ENCODE assay signal across 19 mouse cellular contexts in the genomic region with DNA sequence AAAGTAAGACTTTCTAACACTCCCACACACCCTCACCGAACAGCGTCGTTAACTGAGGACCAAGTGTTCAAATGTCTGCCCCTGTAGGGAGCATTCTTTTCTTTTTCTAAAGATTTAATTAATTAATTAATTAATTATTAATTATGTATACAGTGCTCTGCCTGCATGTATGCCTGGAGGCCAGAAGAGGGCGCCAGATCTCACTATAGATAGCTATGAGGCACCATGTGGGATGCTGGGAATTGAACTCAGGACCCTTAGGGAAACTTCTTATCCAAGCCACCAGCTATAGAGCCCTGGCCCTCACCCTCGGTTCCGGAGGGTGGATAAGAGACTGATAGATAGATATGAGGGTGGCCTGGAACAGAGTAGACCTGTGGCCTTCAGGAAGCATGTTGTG. TPM values are rescaled to one million over a fixed set of nuclear protein-coding genes. Genes with fewer than 3 reads are reported as not detected.
A peak's percentile ranks its signal among the peaks of the same experiment; 100 is the strongest.
DNase-seq lines count a peak whose midpoint lies in the region; ATAC-seq and TF ChIP-seq lines count a peak whose summit lies in the region.
"Had no signal": no experiment of that assay in that cellular context is flagged by ENCODE, and none has a peak within 500 bp of the region (broad histone marks: within the 10 kb centered on the region; RNA-seq: fewer than 3 reads in every experiment).

No protein-coding gene starts in this region.

- no peak for DNase-seq in left cerebral cortex, adult 2 months (ENCODE audit: extremely low spot score in 1 of 2, low spot score in 2 of 2)
- DNase-seq in left cerebral cortex, postnatal 25 days (ENCODE audit: low spot score in 2 of 2), result no peak
- DNase-seq in midbrain, postnatal 0 days (ENCODE audit: low spot score), result no peak
- DNase-seq in midbrain, embryonic 11.5 days (ENCODE audit: low spot score, missing footprints), result no peak
- no peak for DNase-seq in adrenal gland, postnatal 36 days
- no peak for DNase-seq in left cerebral cortex, postnatal 4 days
- DNase-seq: adrenal gland, postnatal 25 days; cerebellum, adult 8-10 months; heart, adult 11 months; thymus, adult 2 months had no signal

- intact Hi-C loops in left cerebral cortex, adult 2 months (cut with DNase I), result no loop called here
- intact Hi-C loops in left cerebral cortex, postnatal 25 days (cut with DNase I), result no loop called here
- intact Hi-C loops in left cerebral cortex, postnatal 4 days (cut with DNase I), result no loop called here

- no peak overlapping the region for H3K9ac ChIP-seq in midbrain, postnatal 0 days (replicated peaks; ENCODE audit: low read length, poor library complexity, severe bottlenecking)
- H3K9ac ChIP-seq in midbrain, embryonic 11.5 days (ENCODE audit: low read length), result no peak overlapping the region
- H3K9ac ChIP-seq: heart, embryonic 13.5 days; hindbrain, embryonic 14.5 days; liver, embryonic 15.5 days; midbrain, embryonic 12.5 days; neural tube, embryonic 13.5 days had no signal

- no peaks in the 10 kb centered on the region for H3K4me1 ChIP-seq in midbrain, postnatal 0 days (ENCODE audit: insufficient read depth, low read length)
- no peaks in the 10 kb centered on the region for H3K4me1 ChIP-seq in midbrain, embryonic 11.5 days (ENCODE audit: control insufficient read depth, insufficient read depth, low read length)
- H3K4me1 ChIP-seq in bone marrow, adult 2 months (ENCODE audit: control insufficient read depth, insufficient read depth, low read length), result no peaks in the 10 kb centered on the region; the same call in 1 of the 2 replicates

- H3K4me3 ChIP-seq in left cerebral cortex, adult 2 months, result no peak overlapping the region
- H3K4me3 ChIP-seq in midbrain, postnatal 0 days (ENCODE audit: low read depth, low read length), result no peak overlapping the region
- H3K4me3 ChIP-seq in midbrain, embryonic 11.5 days (ENCODE audit: low read depth, low read length), result no peak overlapping the region
- no peak overlapping the region for H3K4me3 ChIP-seq in bone marrow, adult 2 months (replicated peaks; ENCODE audit: control insufficient read depth, low read depth, low read length)
- H3K4me3 ChIP-seq: forebrain, embryonic 10.5 days; heart, embryonic 13.5 days; limb, embryonic 10.5 days; liver, embryonic 15.5 days; midbrain, embryonic 12.5 days; neural tube, embryonic 13.5 days had no signal

- ATAC-seq in midbrain, postnatal 0 days (ENCODE audit: low FRiP score), result no peak
- no peak for ATAC-seq in midbrain, embryonic 11.5 days (ENCODE audit: low FRiP score)

- no peaks in the 10 kb centered on the region for H3K9me3 ChIP-seq in midbrain, postnatal 0 days (ENCODE audit: low read length)
- H3K9me3 ChIP-seq in midbrain, embryonic 11.5 days (ENCODE audit: control insufficient read depth, low read length), result no peaks in the 10 kb centered on the region
- H3K9me3 ChIP-seq: heart, embryonic 13.5 days; limb, embryonic 10.5 days; liver, embryonic 15.5 days had no signal

- WGBS in midbrain, postnatal 0 days, result 79% methylated on average over 6 of the region's 6 CpGs
- 83% methylated on average over 6 of the region's 6 CpGs for WGBS in midbrain, embryonic 11.5 days
- WGBS in bone marrow, adult 2 months, result 85% methylated on average over 6 of the region's 6 CpGs

- H3K27me3 ChIP-seq in midbrain, postnatal 0 days (ENCODE audit: insufficient read depth, low read length), result no peaks in the 10 kb centered on the region
- H3K27me3 ChIP-seq in midbrain, embryonic 11.5 days (ENCODE audit: control insufficient read depth, insufficient read depth, low read length), result no peaks in the 10 kb centered on the region; the same call in 1 of the 2 replicates
- H3K27me3 ChIP-seq: heart, embryonic 13.5 days had no signal

- no peak overlapping the region for H3K4me2 ChIP-seq in midbrain, postnatal 0 days (ENCODE audit: low read depth, low read length, poor library complexity, severe bottlenecking)
- H3K4me2 ChIP-seq in midbrain, embryonic 11.5 days, result no peak overlapping the region
- H3K4me2 ChIP-seq: heart, embryonic 13.5 days; hindbrain, embryonic 14.5 days; liver, embryonic 15.5 days; midbrain, embryonic 12.5 days; neural tube, embryonic 13.5 days had no signal

- no peak for TF ChIP-seq POLR2A in bone marrow, adult 2 months (IDR thresholded peaks at IDR 0.05; ENCODE audit: borderline replicate concordance, control insufficient read depth, low read depth, low read length)

- H3K36me3 ChIP-seq in midbrain, postnatal 0 days (ENCODE audit: insufficient read depth, low read length), result no peaks in the 10 kb centered on the region
- H3K36me3 ChIP-seq in midbrain, embryonic 11.5 days (ENCODE audit: control insufficient read depth, insufficient read depth, low read length), result no peaks in the 10 kb centered on the region
- H3K36me3 ChIP-seq: forebrain, embryonic 10.5 days; heart, embryonic 13.5 days; limb, embryonic 10.5 days; liver, embryonic 15.5 days; midbrain, embryonic 12.5 days; neural tube, embryonic 13.5 days had no signal

- H3K27ac ChIP-seq in left cerebral cortex, adult 2 months, result no peak overlapping the region
- no peak overlapping the region for H3K27ac ChIP-seq in midbrain, postnatal 0 days (ENCODE audit: low read depth, low read length)
- no peak overlapping the region for H3K27ac ChIP-seq in midbrain, embryonic 11.5 days (ENCODE audit: low read depth, low read length)
- H3K27ac ChIP-seq in bone marrow, adult 2 months (ENCODE audit: control insufficient read depth, insufficient read depth, low read depth, low read length, poor library complexity), result no peak overlapping the region
- H3K27ac ChIP-seq: forebrain, embryonic 10.5 days; heart, embryonic 13.5 days; hindbrain, embryonic 14.5 days; limb, embryonic 10.5 days; liver, embryonic 15.5 days; macrophage; midbrain, embryonic 12.5 days; neural tube, embryonic 13.5 days had no signal

- peak; percentile 6; the same call in 1 of the 2 replicates for TF ChIP-seq CTCF in left cerebral cortex, adult 2 months (IDR thresholded peaks at IDR 0.05)
- TF ChIP-seq CTCF in midbrain, postnatal 0 days (IDR thresholded peaks at IDR 0.05), result peak; percentile 20; the same call in 1 of the 2 replicates
- TF ChIP-seq CTCF in bone marrow, adult 2 months (IDR thresholded peaks at IDR 0.05; ENCODE audit: control insufficient read depth, insufficient read depth, low read length), result 0 out of 2 replicates have a peak, but pooled peaks have one; percentile 13

RNA-seq across cellular contexts. Expression of a gene that starts 13.5 kb away (rescaled TPM):
- total RNA-seq in left cerebral cortex, adult 2 months (2021), result under 1 TPM in 1 of 2 experiments, not detected in 1; 0.48 TPM
- total RNA-seq in left cerebral cortex, postnatal 25 days (2021), result 1 to 10 TPM in 1 of 2 experiments, under 1 TPM in 1; 0.80 to 1.4 TPM
- 19.2 and 21.4 TPM in 2 replicates for total RNA-seq in midbrain, postnatal 0 days (2014; rRNA removed)
- 1.3 and 1.6 TPM in 2 replicates for polyA plus RNA-seq in midbrain, postnatal 0 days (2015; fragmentation: Nextera tagmentation; extraction: Ambion mirVana)
- 24.7 and 25.7 TPM in 2 replicates for polyA plus RNA-seq in midbrain, embryonic 11.5 days (2014; fragmentation: Nextera tagmentation; extraction: Ambion mirVana)
- polyA plus RNA-seq in bone marrow, adult 2 months (2011; ENCODE audit: insufficient read depth, insufficient read length, low replicate concordance, missing spikeins), result 4.2 and 4.8 TPM in 2 replicates
- 1 to 10 TPM; 1.4 to 2.4 TPM for total RNA-seq in adrenal gland, postnatal 36 days (2021)
- 1 to 10 TPM; 2.5 to 3.7 TPM for total RNA-seq in left cerebral cortex, postnatal 4 days (2021)
- polyA plus RNA-seq: macrophage had no signal
